Mouse (Mus musculus) embryonic fibroblast, embryonic 13.5 days (primary cell): ENCODE measurements around the gene Itgb1.

Source experiments
- CTCF ChIP-seq: IDR thresholded peaks from 2 replicates; pipeline ENCODE4 v1.5.1; 2011; ENCODE audit warnings: mild to moderate bottlenecking, control low read depth, low read length, moderate library complexity, borderline replicate concordance; ENCODE audit not compliant: insufficient read depth
- POLR2A ChIP-seq: IDR thresholded peaks from 2 replicates; pipeline ENCODE4 v1.6.1; 2011; ENCODE audit warnings: low read depth, mild to moderate bottlenecking, control low read depth, low read length, moderate library complexity

DNA sequence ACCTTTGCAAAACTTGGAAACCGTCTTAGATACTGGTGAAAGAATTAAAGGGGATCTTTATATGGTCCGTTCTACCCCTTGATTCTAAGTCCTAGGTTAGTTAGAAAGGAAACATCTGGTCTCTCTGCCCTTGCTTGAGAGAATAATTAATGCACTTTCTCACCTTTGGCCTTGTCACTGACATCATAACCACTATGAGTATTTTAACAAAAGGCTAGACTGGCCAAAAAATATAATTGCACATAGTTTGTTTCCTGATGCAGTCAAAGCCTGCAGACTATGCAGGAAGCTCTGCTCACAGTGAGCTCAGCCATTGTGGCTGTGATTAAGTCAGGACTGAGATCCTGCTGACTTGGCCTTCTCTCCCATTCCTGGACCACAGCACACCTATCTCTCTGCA lies 22.3 kb upstream of the Itgb1 start:
- no peak for TF ChIP-seq CTCF
- no peak for TF ChIP-seq POLR2A
